Mouse (Mus musculus) forebrain, embryonic 16.5 days (tissue): Measurements from ENCODE around the gene Naaa. TPM values are rescaled to one million over a fixed set of nuclear protein-coding genes. Genes with fewer than 3 reads are reported as not detected.
A peak's percentile ranks its signal among the peaks of the same experiment; 100 is the strongest.

Experiments
- ATAC-seq: fragments of 200-750 bp; cut with Nextera tagmentation; 2 replicates; pipeline ENCODE4 v1.8.0; 2017; ENCODE audit warnings: mild to moderate bottlenecking, moderate library complexity
- H3K27ac ChIP-seq: fragments of 300-500 bp; sonication (generic); 2 replicates; pipeline ENCODE4 v1.5.1; 2014; ENCODE audit warnings: low read length, control low read depth
- H3K27me3 ChIP-seq: fragments of 300-500 bp; sonication (generic); replicated peaks from 2 replicates; pipeline ENCODE4 v1.6.1; 2014; ENCODE audit warnings: low read length; ENCODE audit not compliant: control insufficient read depth, insufficient read depth
- H3K36me3 ChIP-seq: fragments of 300-500 bp; sonication (generic); 2 replicates; pipeline ENCODE4 v1.6.1; 2014; ENCODE audit not compliant: control insufficient read depth, insufficient read depth
- H3K4me1 ChIP-seq: fragments of 300-500 bp; sonication (generic); replicated peaks from 2 replicates; pipeline ENCODE4 v1.6.1; 2014; ENCODE audit warnings: low read length; ENCODE audit not compliant: control insufficient read depth, insufficient read depth
- H3K4me2 ChIP-seq: fragments of 300-500 bp; sonication (generic); 2 replicates; pipeline ENCODE4 v1.6.1; 2014; ENCODE audit warnings: mild to moderate bottlenecking, low read length, control low read depth
- H3K4me3 ChIP-seq: fragments of 300-500 bp; sonication (generic); replicated peaks from 2 replicates; pipeline ENCODE4 v1.5.1; 2014; ENCODE audit warnings: mild to moderate bottlenecking, low read length, control low read depth
- H3K9ac ChIP-seq: fragments of 300-500 bp; sonication (generic); replicated peaks from 2 replicates; pipeline ENCODE4 v1.6.1; 2014; ENCODE audit warnings: low read depth, low read length, control low read depth
- H3K9me3 ChIP-seq: fragments of 300-500 bp; sonication (generic); 2 replicates; pipeline ENCODE4 v1.6.1; 2016; ENCODE audit warnings: low read length; ENCODE audit not compliant: control insufficient read depth
- WGBS: fragments of 180-500 bp; shearing (Covaris S2); extraction: QIAGEN DNeasy Blood & Tissue Kit; methylation state at CpG from one replicate; pipeline ENCODE4 v1.1.7; 2014; 5-methylcytosine and 5-hydroxymethylcytosine counted together
- polyA plus RNA-seq: library from polyadenylated mRNA; unstranded; fragments of >200 nt; fragmentation: Nextera tagmentation; extraction: Ambion mirVana; gene quantifications from 2 replicates; pipeline ENCODE4 v1.2.1, GENCODE M21; 2015

Naaa gene
- polyA plus RNA-seq, 1 experiment from 2014 or later, result 8.7 TPM

DNA sequence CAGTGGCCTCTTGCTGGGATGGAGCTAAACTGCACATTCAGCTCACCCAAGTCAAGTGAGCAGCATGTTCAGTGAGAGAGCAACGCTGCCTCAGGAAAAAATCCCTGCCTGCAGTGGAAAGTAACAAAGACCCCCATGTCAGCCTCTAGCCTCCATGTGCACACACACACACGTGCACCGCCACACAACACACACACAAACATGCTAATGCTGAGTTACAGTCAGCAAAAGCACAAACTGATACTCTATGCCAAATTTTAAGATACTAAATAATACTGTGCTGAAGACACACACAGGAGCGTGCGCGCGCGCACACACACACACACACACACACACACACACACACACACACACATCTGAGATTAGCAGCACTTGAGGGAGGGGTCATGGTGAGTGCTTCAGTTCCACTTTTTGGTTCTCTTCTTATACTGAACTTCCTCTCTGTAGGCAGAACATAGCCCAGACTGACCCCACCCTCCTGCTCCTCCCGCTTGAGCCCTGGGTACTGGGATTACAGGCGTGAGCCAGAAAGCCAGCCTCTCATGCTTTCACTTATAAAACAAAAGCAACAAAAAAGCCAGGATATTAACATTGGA is 1.1 kb upstream of the Naaa start:
- no peak overlapping the region for H3K4me3 ChIP-seq
- H3K27me3 ChIP-seq, result no peaks in the 10 kb centered on the region
- H3K4me1 ChIP-seq, result peaks cover 3% of the 10 kb centered on the region
- WGBS, result 81% methylated on average over 10 of the region's 10 CpGs
- no peak overlapping the region for H3K4me2 ChIP-seq
- H3K36me3 ChIP-seq, result no peaks in the 10 kb centered on the region
- H3K27ac ChIP-seq, result no peak overlapping the region
- no peak for ATAC-seq
- H3K9me3 ChIP-seq, result no peaks in the 10 kb centered on the region
- H3K9ac ChIP-seq, result no peak overlapping the region

DNA sequence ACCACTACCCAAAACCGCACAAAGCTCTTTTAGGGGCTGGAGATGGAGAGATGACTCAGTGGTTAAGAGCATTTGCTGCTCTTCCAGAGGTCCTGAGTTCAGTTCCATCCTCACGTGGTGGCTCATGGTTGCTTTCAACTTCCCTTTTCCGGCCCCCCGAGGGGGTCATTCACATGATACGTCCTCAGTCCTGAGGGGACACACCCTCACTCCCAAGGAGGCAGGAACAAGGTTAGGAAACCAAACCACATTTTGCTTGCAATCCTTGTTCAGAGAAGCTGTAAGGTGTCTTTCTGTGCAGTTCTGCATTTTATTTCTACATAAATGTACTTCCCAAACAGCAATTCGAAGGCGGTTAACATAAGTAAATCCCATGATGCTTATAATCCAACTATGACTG is 7.5 kb downstream of the Naaa start:
- Histone ChIP-seq H3K36me3 (no peaks in the 10 kb centered on the region), H3K9ac (no peak overlapping the region), H3K27me3 (no peaks in the 10 kb centered on the region), H3K4me1 (no peaks in the 10 kb centered on the region), H3K4me3 (no peak overlapping the region), H3K4me2 (no peak overlapping the region), H3K9me3 (no peaks in the 10 kb centered on the region), H3K27ac (no peak overlapping the region)
- ATAC-seq, result no peak
- WGBS, result 87% methylated on average over 7 of the region's 7 CpGs

- peak; percentile 95 for ATAC-seq
- H3K9me3 ChIP-seq, result no peaks in the 10 kb centered on the region
- no peaks in the 10 kb centered on the region for H3K36me3 ChIP-seq
- peaks cover 14% of the 10 kb centered on the region for H3K4me1 ChIP-seq
- no peak overlapping the region for H3K4me2 ChIP-seq
- H3K9ac ChIP-seq, result no peak overlapping the region
- H3K4me3 ChIP-seq, result no peak overlapping the region
- 2% methylated on average over 4 of the region's 4 CpGs for WGBS
- H3K27me3 ChIP-seq, result no peaks in the 10 kb centered on the region
- peak overlapping the region; percentile 32 for H3K27ac ChIP-seq
These were observed 14.1 kb downstream of the Naaa start for GRCm38 (mm10) chr5:92263761-92264359.

- ATAC-seq, result no peak
- H3K9ac ChIP-seq, result no peak overlapping the region
- H3K27ac ChIP-seq, result no peak overlapping the region
- no peaks in the 10 kb centered on the region for H3K9me3 ChIP-seq
- no peaks in the 10 kb centered on the region for H3K27me3 ChIP-seq
- peaks cover 14% of the 10 kb centered on the region for H3K4me1 ChIP-seq
- no peaks in the 10 kb centered on the region for H3K36me3 ChIP-seq
- no peak overlapping the region for H3K4me3 ChIP-seq
- H3K4me2 ChIP-seq, result no peak overlapping the region
- 91% methylated on average over 8 of the region's 8 CpGs for whole genome bisulfite sequencing
These were observed 15.3 kb downstream of the Naaa start for GRCm38 (mm10) chr5:92262646-92263045.

DNA sequence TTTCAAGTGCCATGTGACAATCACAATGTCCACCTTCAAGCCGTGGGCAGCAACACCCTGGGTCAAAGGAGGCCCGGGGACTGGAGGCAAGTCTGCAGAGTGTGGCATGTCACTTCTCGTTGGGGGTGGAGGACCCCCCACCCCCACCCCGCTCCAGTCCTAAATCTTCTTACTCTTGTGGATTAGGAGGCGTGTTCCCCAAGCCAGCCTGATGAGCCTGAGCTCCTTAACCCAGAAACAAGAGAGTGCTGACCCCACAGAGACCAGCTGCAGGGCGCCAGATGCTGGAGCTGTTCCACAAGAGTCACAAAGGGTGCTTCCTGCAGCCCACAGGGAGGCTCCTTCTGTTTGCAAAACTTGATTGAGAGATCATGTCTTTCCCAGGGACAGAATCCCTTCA is 21.8 kb downstream of the Naaa start, which contains the start of gene Ppef2:
Ppef2 (minus strand) TSS at position 61 of the 400 bp plus-strand sequence.
- H3K4me3 ChIP-seq, result no peak within 1 kb of the TSS
- H3K9me3 ChIP-seq, result no peaks in the 10 kb centered on the region
- WGBS, result 14% methylated on average over 6 of the region's 6 CpGs
- no peak for ATAC-seq
- peaks cover 3% of the 10 kb centered on the region; the same call in 1 of the 2 replicates for H3K4me1 ChIP-seq
- H3K27ac ChIP-seq, result no peak within 1 kb of the TSS
- no peaks in the 10 kb centered on the region for H3K36me3 ChIP-seq
- H3K27me3 ChIP-seq, result no peaks in the 10 kb centered on the region
- H3K9ac ChIP-seq, result no peak within 1 kb of the TSS
- H3K4me2 ChIP-seq, result no peak within 1 kb of the TSS

GRCm38 (mm10) chr5:92254476-92254875 is 23.5 kb downstream of the Naaa start:
- Histone ChIP-seq H3K27me3 (no peaks in the 10 kb centered on the region), H3K36me3 (no peaks in the 10 kb centered on the region), H3K4me3 (no peak overlapping the region), H3K9me3 (peaks cover 2% of the 10 kb centered on the region; the same call in 1 of the 2 replicates), H3K27ac (no peak overlapping the region), H3K4me1 (peaks cover 3% of the 10 kb centered on the region; the same call in 1 of the 2 replicates), H3K9ac (no peak overlapping the region), H3K4me2 (no peak overlapping the region)
- WGBS, result 76% methylated on average over 6 of the region's 6 CpGs
- ATAC-seq, result no peak

DNA sequence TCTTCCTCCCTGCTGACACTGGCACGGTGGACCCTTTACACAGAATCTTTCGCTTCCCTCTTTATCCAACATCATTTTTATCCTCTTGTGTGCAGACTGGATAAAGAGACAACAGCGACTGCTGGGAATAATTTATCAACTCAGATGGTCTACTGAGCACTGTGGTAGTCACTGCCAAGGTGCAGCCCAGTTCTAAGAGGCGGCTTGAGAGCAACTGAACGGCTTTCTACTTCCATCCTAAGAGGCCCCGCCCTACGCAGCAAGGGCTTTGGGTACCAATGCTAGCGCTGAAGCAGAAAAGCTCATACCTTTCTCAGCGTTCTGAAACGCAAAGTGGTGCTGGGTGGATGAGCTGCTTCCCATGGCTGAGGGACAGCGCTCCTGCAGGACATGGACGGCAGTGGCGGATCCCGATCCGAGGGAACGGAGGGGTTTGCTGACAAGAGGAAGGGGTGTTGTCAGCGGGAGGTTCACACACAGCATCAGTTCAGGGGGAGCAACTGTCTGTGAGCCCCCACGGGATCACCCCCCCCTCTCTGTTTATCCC is 25.1 kb downstream of the Naaa start:
- 0 out of 2 replicates have a peak overlapping the region, but pooled peaks have one; percentile 10 for H3K9ac ChIP-seq
- H3K27ac ChIP-seq, result no peak overlapping the region
- peaks cover 2% of the 10 kb centered on the region; the same call in 1 of the 2 replicates for H3K9me3 ChIP-seq
- peak overlapping the region; percentile 2 for H3K4me3 ChIP-seq
- WGBS, result 15% methylated on average over 18 of the region's 18 CpGs
- H3K27me3 ChIP-seq, result no peaks in the 10 kb centered on the region
- peak; percentile 71 for ATAC-seq
- H3K36me3 ChIP-seq, result no peaks in the 10 kb centered on the region
- peak overlapping the region; percentile 33 for H3K4me2 ChIP-seq
- peaks cover 3% of the 10 kb centered on the region; the same call in 1 of the 2 replicates for H3K4me1 ChIP-seq

DNA sequence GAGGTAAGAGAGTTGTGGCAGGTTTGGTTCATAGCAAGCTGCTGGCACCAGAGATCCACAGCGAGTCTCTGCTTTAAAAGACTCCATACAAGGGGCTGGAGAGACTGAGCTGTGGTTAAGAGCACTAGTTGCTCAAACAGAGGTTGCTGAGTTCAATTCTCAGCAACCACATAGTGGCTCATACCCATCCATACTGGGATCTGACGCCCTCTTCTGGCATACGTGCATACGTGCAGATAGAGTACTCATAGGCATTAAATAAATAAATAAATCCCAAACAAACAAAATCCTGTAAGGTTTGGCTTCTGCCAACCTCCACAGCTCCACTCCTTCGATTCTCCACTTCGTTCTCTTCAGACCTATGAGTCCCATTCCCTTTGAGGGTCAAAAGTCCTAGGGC is 25.9 kb downstream of the Naaa start:
- Histone ChIP-seq H3K36me3 (no peaks in the 10 kb centered on the region), H3K4me1 (peaks cover 3% of the 10 kb centered on the region; the same call in 1 of the 2 replicates), H3K9me3 (peaks cover 2% of the 10 kb centered on the region; the same call in 1 of the 2 replicates), H3K9ac (no peak overlapping the region), H3K4me2 (no peak overlapping the region), H3K4me3 (no peak overlapping the region), H3K27me3 (no peaks in the 10 kb centered on the region), H3K27ac (no peak overlapping the region)
- WGBS, result 96% methylated on average over 6 of the region's 6 CpGs
- ATAC-seq, result no peak

- Histone ChIP-seq H3K27me3 (no peaks in the 10 kb centered on the region), H3K4me3 (no peak overlapping the region), H3K36me3 (no peaks in the 10 kb centered on the region), H3K4me1 (peaks cover 3% of the 10 kb centered on the region; the same call in 1 of the 2 replicates), H3K9ac (no peak overlapping the region), H3K9me3 (peaks cover 2% of the 10 kb centered on the region; the same call in 1 of the 2 replicates), H3K27ac (no peak overlapping the region), H3K4me2 (no peak overlapping the region)
- WGBS, result 89% methylated on average over 11 of the region's 11 CpGs
- no peak for ATAC-seq
These were observed 29.4 kb downstream of the Naaa start for GRCm38 (mm10) chr5:92248614-92249013.
